ENCODE assay signal across 13 mouse cellular contexts in genomic region chr1:166126795-166127194, GRCm38 (mm10). TPM values are rescaled to one million over a fixed set of nuclear protein-coding genes. Genes with fewer than 3 reads are reported as not detected.
DNase-seq lines count a peak whose midpoint lies in the region; ATAC-seq and TF ChIP-seq lines count a peak whose summit lies in the region.
"Had no signal": no experiment of that assay in that cellular context is flagged by ENCODE, and none has a peak within 500 bp of the region (broad histone marks: within the 10 kb centered on the region; RNA-seq: fewer than 3 reads in every experiment).

No protein-coding gene starts in this region.

- H3K4me2 ChIP-seq in stomach, embryonic 15.5 days, result peak overlapping the region; percentile 19
- H3K4me2 ChIP-seq in stomach, postnatal 0 days (replicated peaks; ENCODE audit: low read depth), result no peak overlapping the region
- peak overlapping the region; percentile 42 for H3K4me2 ChIP-seq in intestine, embryonic 14.5 days (ENCODE audit: low read length)

- no peak for DNase-seq in stomach, postnatal 0 days (ENCODE audit: low spot score)
- DNase-seq in gastrocnemius, postnatal 25 days, result peak; percentile 63
- no peak for DNase-seq in intestine, embryonic 14.5 days (ENCODE audit: low spot score)
- DNase-seq in cerebellum, adult 18-20 months, result no peak
- no peak for DNase-seq in left cerebral cortex, postnatal 4 days
- no peak for DNase-seq in spleen, postnatal 4 days (ENCODE audit: low spot score in 2 of 2)
- DNase-seq: adrenal gland, postnatal 25 days; cerebellum, postnatal 10 days; spleen, adult 18-20 months; thymus, postnatal 25 days had no signal

- TF ChIP-seq CTCF in stomach, postnatal 0 days (IDR thresholded peaks at IDR 0.05; ENCODE audit: low read depth), result no peak

- no peak overlapping the region for H3K27ac ChIP-seq in stomach, embryonic 15.5 days
- no peak overlapping the region for H3K27ac ChIP-seq in stomach, postnatal 0 days (replicated peaks)
- no peak overlapping the region for H3K27ac ChIP-seq in intestine, embryonic 14.5 days (ENCODE audit: low read depth)

- no peaks in the 10 kb centered on the region for H3K27me3 ChIP-seq in stomach, embryonic 15.5 days (replicated peaks)
- no peaks in the 10 kb centered on the region for H3K27me3 ChIP-seq in stomach, postnatal 0 days (ENCODE audit: control insufficient read depth, insufficient read depth, low read length)
- H3K27me3 ChIP-seq in intestine, embryonic 14.5 days (replicated peaks; ENCODE audit: control insufficient read depth, insufficient read depth, low read length), result no peaks in the 10 kb centered on the region

- H3K9me3 ChIP-seq in stomach, embryonic 15.5 days, result no peaks in the 10 kb centered on the region
- no peaks in the 10 kb centered on the region for H3K9me3 ChIP-seq in stomach, postnatal 0 days (ENCODE audit: control insufficient read depth, low read length)
- H3K9me3 ChIP-seq in intestine, embryonic 14.5 days (ENCODE audit: control insufficient read depth, low read length), result no peaks in the 10 kb centered on the region

- 46% methylated on average over 9 of the region's 9 CpGs for WGBS in stomach, embryonic 15.5 days
- WGBS in stomach, postnatal 0 days, result 59% methylated on average over 9 of the region's 9 CpGs
- WGBS in intestine, embryonic 14.5 days, result 44% methylated on average over 9 of the region's 9 CpGs

- intact Hi-C loops in left cerebral cortex, postnatal 4 days (cut with DNase I), result no loop called here

- 0 out of 2 replicates have a peak overlapping the region, but pooled peaks have one; percentile 0 for H3K4me3 ChIP-seq in stomach, embryonic 15.5 days (replicated peaks)
- H3K4me3 ChIP-seq in stomach, postnatal 0 days (ENCODE audit: low read depth, low read length), result no peak overlapping the region
- peak overlapping the region; percentile 10; the same call in 1 of the 2 replicates for H3K4me3 ChIP-seq in intestine, embryonic 14.5 days (ENCODE audit: low read depth, low read length)

- peaks cover 6% of the 10 kb centered on the region for H3K4me1 ChIP-seq in stomach, embryonic 15.5 days
- H3K4me1 ChIP-seq in stomach, postnatal 0 days (replicated peaks; ENCODE audit: control insufficient read depth, insufficient read depth), result 0 out of 2 replicates have a peak, but pooled peaks cover 2% of the 10 kb centered on the region
- peaks cover 22% of the 10 kb centered on the region for H3K4me1 ChIP-seq in intestine, embryonic 14.5 days (replicated peaks; ENCODE audit: control insufficient read depth, insufficient read depth, low read length)

- no peak for ATAC-seq in stomach, embryonic 15.5 days (ENCODE audit: insufficient read depth, low FRiP score, low read depth)
- ATAC-seq in stomach, postnatal 0 days (ENCODE audit: low FRiP score, low TSS enrichment), result no peak
- ATAC-seq in intestine, embryonic 14.5 days (replicated peaks; ENCODE audit: low FRiP score, low TSS enrichment, low read depth), result no peak

- no peak for TF ChIP-seq EP300 in stomach, postnatal 0 days (optimal IDR thresholded peaks at IDR 0.05)

- no peak overlapping the region for H3K9ac ChIP-seq in stomach, embryonic 15.5 days
- no peak overlapping the region for H3K9ac ChIP-seq in stomach, postnatal 0 days (ENCODE audit: low read length)
- H3K9ac ChIP-seq in intestine, embryonic 14.5 days (ENCODE audit: low read length), result no peak overlapping the region

- no peaks in the 10 kb centered on the region for H3K36me3 ChIP-seq in stomach, embryonic 15.5 days
- H3K36me3 ChIP-seq in stomach, postnatal 0 days (ENCODE audit: control insufficient read depth, insufficient read depth, low read length), result no peaks in the 10 kb centered on the region
- no peaks in the 10 kb centered on the region for H3K36me3 ChIP-seq in intestine, embryonic 14.5 days (ENCODE audit: control insufficient read depth, insufficient read depth, low read length)

RNA-seq across cellular contexts. Expression of gene Dusp27, which starts 0.9 kb away (rescaled TPM):
- 2.9 and 3.2 TPM in 2 replicates for polyA plus RNA-seq in stomach, embryonic 15.5 days (2015; fragmentation: Nextera tagmentation; extraction: Ambion mirVana)
- polyA plus RNA-seq in stomach, postnatal 0 days (2015; fragmentation: Nextera tagmentation; extraction: Ambion mirVana), result 0.50 and 0.57 TPM in 2 replicates
- 10 to 100 TPM; 66.6 to 85.7 TPM for total RNA-seq in gastrocnemius, postnatal 25 days (2021)
- polyA plus RNA-seq in intestine, embryonic 14.5 days (2014; fragmentation: Nextera tagmentation; extraction: Ambion mirVana), result 2.4 and 2.8 TPM in 2 replicates
- total RNA-seq in left cerebral cortex, postnatal 4 days (2021), result under 1 TPM; 0.62 to 0.85 TPM
- total RNA-seq: adrenal gland, postnatal 25 days; megakaryocyte progenitor cell, adult 5-6 weeks had no signal

RNA-seq across cellular contexts. Expression of gene Gpa33, which starts 3.2 kb away (rescaled TPM):
- 13.4 and 15.1 TPM in 2 replicates for polyA plus RNA-seq in stomach, embryonic 15.5 days (2015; fragmentation: Nextera tagmentation; extraction: Ambion mirVana)
- polyA plus RNA-seq in stomach, postnatal 0 days (2015; fragmentation: Nextera tagmentation; extraction: Ambion mirVana), result 34.3 and 35.6 TPM in 2 replicates
- not detected for total RNA-seq in gastrocnemius, postnatal 25 days (2021)
- 48.4 and 50.4 TPM in 2 replicates for polyA plus RNA-seq in intestine, embryonic 14.5 days (2014; fragmentation: Nextera tagmentation; extraction: Ambion mirVana)
- not detected for total RNA-seq in left cerebral cortex, postnatal 4 days (2021)
- total RNA-seq: gastrocnemius, postnatal 36 days; megakaryocyte progenitor cell, adult 5-6 weeks had no signal
